Comparison of ENCODE assay signal across 29 mouse cellular contexts in the genomic region with DNA sequence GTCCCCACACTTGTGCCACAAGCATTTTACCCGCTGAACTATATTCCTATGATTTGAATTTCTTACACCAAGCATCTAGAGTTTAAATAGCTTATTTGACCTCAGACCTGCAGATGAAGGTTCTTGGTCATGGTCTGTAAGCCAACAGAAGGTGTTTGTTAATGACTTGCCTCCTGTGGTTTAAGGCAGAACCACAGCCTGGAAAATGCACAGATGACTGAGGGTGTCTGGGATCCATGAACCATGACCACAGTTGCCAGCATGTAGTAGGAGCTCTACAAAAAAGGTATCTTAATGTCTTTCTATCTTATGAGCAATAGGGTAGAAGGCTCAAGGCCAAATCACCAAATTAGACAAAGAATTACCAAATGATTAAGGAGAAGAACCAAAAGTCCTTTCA.
DNase-seq lines count a peak whose midpoint lies in the region; ATAC-seq lines count a peak whose summit lies in the region.
"Had no signal": no experiment of that assay in that cellular context is flagged by ENCODE, and none has a peak within 500 bp of the region (broad histone marks: within the 10 kb centered on the region; RNA-seq: fewer than 3 reads in every experiment).

No protein-coding gene starts in this region.

- no peaks in the 10 kb centered on the region for H3K4me1 ChIP-seq in forebrain, embryonic 11.5 days (replicated peaks; ENCODE audit: control insufficient read depth, insufficient read depth, low read length)
- H3K4me1 ChIP-seq: embryonic facial prominence, embryonic 12.5 days; forebrain, embryonic 15.5 days; hindbrain, embryonic 10.5 days; hindbrain, embryonic 15.5 days; limb, embryonic 13.5 days; lung, embryonic 15.5 days; neural tube, embryonic 12.5 days had no signal

- 97% methylated on average over 1 of the region's 1 CpGs for WGBS in forebrain, embryonic 11.5 days

- H3K9ac ChIP-seq in forebrain, embryonic 11.5 days (ENCODE audit: low read length) = no peak overlapping the region
- H3K9ac ChIP-seq: embryonic facial prominence, embryonic 12.5 days; forebrain, embryonic 15.5 days; hindbrain, embryonic 15.5 days; limb, embryonic 13.5 days; lung, embryonic 15.5 days; neural tube, embryonic 12.5 days had no signal

- H3K27ac ChIP-seq in forebrain, embryonic 11.5 days (ENCODE audit: low read depth, low read length) = no peak overlapping the region
- H3K27ac ChIP-seq: embryonic facial prominence, embryonic 12.5 days; forebrain, embryonic 15.5 days; gastrocnemius, adult 2 months; hindbrain, embryonic 10.5 days; hindbrain, embryonic 15.5 days; layer of hippocampus, adult 2 months; left cerebral cortex, adult 2 months; limb, embryonic 13.5 days; lung, embryonic 15.5 days; neural tube, embryonic 12.5 days; stomach, postnatal 0 days had no signal

- no peak overlapping the region for H3K4me2 ChIP-seq in forebrain, embryonic 11.5 days (ENCODE audit: low read depth, low read length, severe bottlenecking)
- H3K4me2 ChIP-seq: embryonic facial prominence, embryonic 12.5 days; forebrain, embryonic 15.5 days; hindbrain, embryonic 15.5 days; limb, embryonic 13.5 days; liver, embryonic 11.5 days; lung, embryonic 15.5 days; midbrain, embryonic 11.5 days; neural tube, embryonic 12.5 days had no signal

- DNase-seq in cerebellum, adult 9-11 months = peak; percentile 18
- no peak for DNase-seq in cerebellum, postnatal 14 days
- DNase-seq in kidney, adult 9 months = peak; percentile 28
- DNase-seq in kidney, postnatal 10 days = peak; percentile 15
- no peak for DNase-seq in heart, adult 9 months (ENCODE audit: low spot score in 2 of 2)
- DNase-seq in frontal cortex, postnatal 14 days (ENCODE audit: low spot score in 2 of 2) = no peak
- DNase-seq in forebrain, embryonic 11.5 days (ENCODE audit: low spot score) = no peak
- DNase-seq: adrenal gland, adult 8-10 months; cerebellum, postnatal 36 days; embryo, embryonic 11 days; gastrocnemius, adult 2 months; heart, postnatal 14 days; right cerebral cortex, postnatal 4 days; thymus, adult 18-20 months; thymus, postnatal 25 days had no signal

- no peaks in the 10 kb centered on the region for H3K36me3 ChIP-seq in forebrain, embryonic 11.5 days (ENCODE audit: control insufficient read depth, insufficient read depth, low read length)
- H3K36me3 ChIP-seq: embryonic facial prominence, embryonic 12.5 days; forebrain, embryonic 15.5 days; hindbrain, embryonic 10.5 days; hindbrain, embryonic 15.5 days; limb, embryonic 13.5 days; lung, embryonic 15.5 days; neural tube, embryonic 12.5 days had no signal

- no peak overlapping the region for H3K4me3 ChIP-seq in forebrain, embryonic 11.5 days (ENCODE audit: low read depth, low read length)
- H3K4me3 ChIP-seq: embryonic facial prominence, embryonic 12.5 days; forebrain, embryonic 15.5 days; gastrocnemius, adult 2 months; hindbrain, embryonic 10.5 days; hindbrain, embryonic 15.5 days; layer of hippocampus, adult 2 months; left cerebral cortex, adult 2 months; limb, embryonic 13.5 days; lung, embryonic 15.5 days; myocyte; neural tube, embryonic 12.5 days had no signal

- no peaks in the 10 kb centered on the region for H3K9me3 ChIP-seq in forebrain, embryonic 11.5 days (ENCODE audit: control insufficient read depth, low read length)
- H3K9me3 ChIP-seq: forebrain, embryonic 15.5 days; hindbrain, embryonic 10.5 days; hindbrain, embryonic 15.5 days had no signal

- ATAC-seq in forebrain, embryonic 11.5 days (replicated peaks; ENCODE audit: low FRiP score) = no peak
- ATAC-seq: forebrain, embryonic 15.5 days; inflammation-experienced regulatory T-cells, adult 6 months had no signal

- no peaks in the 10 kb centered on the region for H3K27me3 ChIP-seq in forebrain, embryonic 11.5 days (ENCODE audit: control insufficient read depth, insufficient read depth, low read length)
- H3K27me3 ChIP-seq: embryonic facial prominence, embryonic 12.5 days; forebrain, embryonic 15.5 days; hindbrain, embryonic 15.5 days; limb, embryonic 13.5 days; lung, embryonic 15.5 days; neural tube, embryonic 12.5 days had no signal

Comparison
In these comparisons a context has a peak if more than half of its experiments do, and no peak if none do; other contexts are left out.
1. DNase-seq: peak in cerebellum, adult 9-11 months (single experiment), kidney, adult 9 months (single experiment) and kidney, postnatal 10 days (single experiment); none in cerebellum, postnatal 14 days (0 of 2), heart, adult 9 months (0 of 2), frontal cortex, postnatal 14 days (0 of 2) and forebrain, embryonic 11.5 days (single experiment).